Mouse (Mus musculus): Measurements from ENCODE around the gene Bdnf.

Gene Bdnf

DNA sequence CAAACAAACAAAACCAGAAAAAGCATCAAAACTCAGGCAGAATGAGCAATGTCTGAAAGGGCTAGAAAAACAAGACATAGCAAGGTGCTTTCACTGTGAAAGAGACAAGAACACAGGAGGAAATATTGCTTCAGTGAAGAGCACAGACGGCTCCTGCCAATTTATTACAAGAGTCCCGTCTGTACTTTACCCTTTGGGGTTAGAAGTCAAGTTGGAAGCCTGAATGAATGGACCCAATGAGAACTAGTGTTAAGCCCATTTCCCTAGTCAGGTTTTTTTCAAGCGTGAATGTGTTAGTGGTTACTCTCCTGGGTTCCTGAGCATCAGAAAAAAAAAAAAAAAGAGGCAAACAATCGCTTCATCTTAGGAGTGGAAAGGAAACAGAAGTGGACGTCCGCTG lies 51.3 kb downstream of the Bdnf start:
- TF ChIP-seq CTCF (conservative IDR thresholded peaks at IDR 0.05; ENCODE audit: low read length) (no peak), POU5F1 (IDR thresholded peaks at IDR 0.05; ENCODE audit: borderline replicate concordance, low read length) (no peak), NANOG (IDR thresholded peaks at IDR 0.05; ENCODE audit: borderline replicate concordance, low read length) (no peak)
- no peaks in the 10 kb centered on the region; the same call in 1 of the 2 replicates for H3K4me1 ChIP-seq (replicated peaks; ENCODE audit: low read depth, low read length)
- H3K36me3 ChIP-seq (ENCODE audit: insufficient read depth, low read length): no peaks in the 10 kb centered on the region
- H3K4me3 ChIP-seq (replicated peaks; ENCODE audit: low read length): no peak overlapping the region
- no peaks in the 10 kb centered on the region for H3K9me3 ChIP-seq (ENCODE audit: low read length)
- H3K27me3 ChIP-seq (ENCODE audit: insufficient read depth, low read length): peaks cover 7% of the 10 kb centered on the region

GRCm38 (mm10) chr2:109729221-109729620 lies 54.7 kb downstream of the Bdnf start:
- no peaks in the 10 kb centered on the region for H3K36me3 ChIP-seq (ENCODE audit: insufficient read depth, low read length)
- no peaks in the 10 kb centered on the region for H3K27me3 ChIP-seq (ENCODE audit: insufficient read depth, low read length)
- H3K4me1 ChIP-seq (replicated peaks; ENCODE audit: low read depth, low read length): no peaks in the 10 kb centered on the region
- no peak overlapping the region for H3K4me3 ChIP-seq (replicated peaks; ENCODE audit: low read length)
- TF ChIP-seq POU5F1 (IDR thresholded peaks at IDR 0.05; ENCODE audit: borderline replicate concordance, low read length) (no peak), CTCF (conservative IDR thresholded peaks at IDR 0.05; ENCODE audit: low read length) (no peak), NANOG (IDR thresholded peaks at IDR 0.05; ENCODE audit: borderline replicate concordance, low read length) (no peak)
- H3K9me3 ChIP-seq (ENCODE audit: low read length): no peaks in the 10 kb centered on the region

DNA sequence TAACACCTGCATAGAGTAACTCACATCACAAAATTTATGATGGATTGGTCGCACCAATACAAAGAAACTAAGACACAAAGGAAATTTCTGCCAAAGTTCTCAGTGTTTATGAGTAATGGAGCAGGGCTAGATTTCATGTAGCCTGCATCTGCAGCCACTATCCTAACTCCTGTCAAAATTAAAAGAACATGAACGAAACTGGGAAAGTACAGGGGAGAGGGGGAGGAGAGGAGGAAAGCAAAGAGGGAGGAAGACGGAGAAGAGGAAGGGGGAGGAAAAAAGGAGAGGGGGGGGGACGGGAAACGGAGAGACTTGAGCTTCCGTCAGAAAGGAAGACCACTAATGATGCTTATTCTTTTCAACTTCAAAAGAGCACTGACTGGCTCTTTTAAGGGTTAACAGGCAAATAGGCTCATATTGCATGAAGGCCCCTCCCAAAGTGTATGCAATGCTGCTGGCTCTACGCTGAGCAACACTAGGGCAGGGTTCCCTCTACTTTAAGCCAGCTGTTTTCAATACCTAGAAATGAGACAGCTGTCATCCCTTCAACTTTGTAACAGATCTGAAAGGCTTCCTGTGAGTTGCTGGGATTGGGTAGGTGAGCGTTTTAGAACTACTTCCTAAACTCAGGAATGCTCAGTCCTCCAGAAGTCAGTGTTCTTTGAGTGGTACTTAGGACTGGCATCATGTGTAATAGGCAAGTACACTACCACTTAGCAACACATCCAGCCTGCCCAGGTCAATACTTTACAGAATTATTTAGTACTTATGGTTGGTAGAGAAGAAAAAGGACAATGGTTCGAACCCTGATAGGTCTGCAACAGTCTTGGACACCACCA lies 58.9 kb downstream of the Bdnf start:
- Histone ChIP-seq H3K27me3 (ENCODE audit: insufficient read depth, low read length) (no peaks in the 10 kb centered on the region), H3K9me3 (ENCODE audit: low read length) (no peaks in the 10 kb centered on the region), H3K4me1 (replicated peaks; ENCODE audit: low read depth, low read length) (no peaks in the 10 kb centered on the region), H3K36me3 (ENCODE audit: insufficient read depth, low read length) (no peaks in the 10 kb centered on the region), H3K4me3 (replicated peaks; ENCODE audit: low read length) (no peak overlapping the region)
- TF ChIP-seq NANOG (IDR thresholded peaks at IDR 0.05; ENCODE audit: borderline replicate concordance, low read length): no peak
- no peak for TF ChIP-seq POU5F1 (IDR thresholded peaks at IDR 0.05; ENCODE audit: borderline replicate concordance, low read length)
- TF ChIP-seq CTCF (conservative IDR thresholded peaks at IDR 0.05; ENCODE audit: low read length): no peak

GRCm38 (mm10) chr2:109734228-109734627 lies 59.7 kb downstream of the Bdnf start:
- H3K4me1 ChIP-seq (replicated peaks; ENCODE audit: low read depth, low read length): no peaks in the 10 kb centered on the region
- TF ChIP-seq CTCF (conservative IDR thresholded peaks at IDR 0.05; ENCODE audit: low read length) (no peak), NANOG (IDR thresholded peaks at IDR 0.05; ENCODE audit: borderline replicate concordance, low read length) (no peak), POU5F1 (IDR thresholded peaks at IDR 0.05; ENCODE audit: borderline replicate concordance, low read length) (no peak)

GRCm38 (mm10) chr2:109734666-109735065 lies 60.2 kb downstream of the Bdnf start:
- TF ChIP-seq NANOG (IDR thresholded peaks at IDR 0.05; ENCODE audit: borderline replicate concordance, low read length) (no peak), POU5F1 (IDR thresholded peaks at IDR 0.05; ENCODE audit: borderline replicate concordance, low read length) (no peak), CTCF (conservative IDR thresholded peaks at IDR 0.05; ENCODE audit: low read length) (no peak)
- H3K4me1 ChIP-seq (replicated peaks; ENCODE audit: low read depth, low read length): no peaks in the 10 kb centered on the region
- no peaks in the 10 kb centered on the region for H3K27me3 ChIP-seq (ENCODE audit: insufficient read depth, low read length)
- no peaks in the 10 kb centered on the region for H3K36me3 ChIP-seq (ENCODE audit: insufficient read depth, low read length)
- no peaks in the 10 kb centered on the region for H3K9me3 ChIP-seq (ENCODE audit: low read length)
- H3K4me3 ChIP-seq (replicated peaks; ENCODE audit: low read length): no peak overlapping the region

More at GRCm38 (mm10) chr2:109734228-109734627, 59.7 kb downstream of the Bdnf start:
- Histone ChIP-seq H3K27me3 (ENCODE audit: insufficient read depth, low read length) (no peaks in the 10 kb centered on the region), H3K9me3 (ENCODE audit: low read length) (no peaks in the 10 kb centered on the region), H3K36me3 (ENCODE audit: insufficient read depth, low read length) (no peaks in the 10 kb centered on the region), H3K4me3 (replicated peaks; ENCODE audit: low read length) (no peak overlapping the region)

- H3K4me1 ChIP-seq (replicated peaks; ENCODE audit: low read depth, low read length): no peaks in the 10 kb centered on the region
- no peaks in the 10 kb centered on the region for H3K36me3 ChIP-seq (ENCODE audit: insufficient read depth, low read length)
- no peaks in the 10 kb centered on the region for H3K27me3 ChIP-seq (ENCODE audit: insufficient read depth, low read length)
- no peak overlapping the region for H3K4me3 ChIP-seq (replicated peaks; ENCODE audit: low read length)
- no peaks in the 10 kb centered on the region for H3K9me3 ChIP-seq (ENCODE audit: low read length)
- TF ChIP-seq POU5F1 (IDR thresholded peaks at IDR 0.05; ENCODE audit: borderline replicate concordance, low read length) (no peak), NANOG (IDR thresholded peaks at IDR 0.05; ENCODE audit: borderline replicate concordance, low read length) (no peak), CTCF (conservative IDR thresholded peaks at IDR 0.05; ENCODE audit: low read length) (no peak)
These were observed 60.8 kb downstream of the Bdnf start for GRCm38 (mm10) chr2:109735347-109735746.

DNA sequence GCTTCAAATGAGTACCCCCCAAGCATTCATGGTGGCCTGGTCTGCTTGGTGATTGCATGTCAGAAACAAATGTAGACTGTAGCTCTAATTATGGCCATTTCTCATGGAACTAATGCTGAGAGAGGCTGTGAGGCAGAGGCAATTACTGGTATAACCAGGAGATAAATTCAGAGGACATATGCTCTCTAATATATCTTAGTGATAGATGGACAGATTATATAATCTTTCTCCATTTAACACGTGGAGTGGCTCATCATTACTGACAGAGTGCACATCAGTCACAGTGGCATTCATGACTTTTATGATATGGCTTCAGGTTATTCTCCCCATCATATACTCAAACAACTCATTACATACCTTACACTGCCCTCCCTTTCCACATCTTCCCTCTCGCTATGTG lies 61.8 kb downstream of the Bdnf start:
- no peak overlapping the region for H3K4me3 ChIP-seq (replicated peaks; ENCODE audit: low read length)
- no peaks in the 10 kb centered on the region for H3K27me3 ChIP-seq (ENCODE audit: insufficient read depth, low read length)
- no peaks in the 10 kb centered on the region for H3K36me3 ChIP-seq (ENCODE audit: insufficient read depth, low read length)
- no peaks in the 10 kb centered on the region for H3K4me1 ChIP-seq (replicated peaks; ENCODE audit: low read depth, low read length)
- H3K9me3 ChIP-seq (ENCODE audit: low read length): no peaks in the 10 kb centered on the region
- no peak for TF ChIP-seq POU5F1 (IDR thresholded peaks at IDR 0.05; ENCODE audit: borderline replicate concordance, low read length)
- TF ChIP-seq CTCF (conservative IDR thresholded peaks at IDR 0.05; ENCODE audit: low read length): no peak
- no peak for TF ChIP-seq NANOG (IDR thresholded peaks at IDR 0.05; ENCODE audit: borderline replicate concordance, low read length)

DNA sequence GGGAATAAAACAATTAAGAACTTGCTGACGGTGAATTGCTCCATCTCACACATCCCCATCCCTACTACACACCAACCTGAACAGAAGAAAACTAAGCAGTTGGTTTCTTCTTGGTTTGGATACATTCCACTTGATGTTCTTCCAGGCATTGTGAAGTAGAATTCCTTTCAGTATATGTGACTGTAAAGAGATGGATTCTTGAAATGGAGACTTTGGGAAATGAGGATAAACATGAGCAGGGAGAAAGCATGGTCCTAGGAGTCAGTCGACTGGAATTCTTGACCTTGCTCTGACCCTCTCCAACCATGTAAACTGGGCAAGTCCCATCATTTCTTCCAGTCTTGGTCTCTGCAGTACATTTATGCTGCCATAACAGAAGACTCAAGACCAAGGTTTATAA lies 63.8 kb downstream of the Bdnf start:
- no peaks in the 10 kb centered on the region for H3K9me3 ChIP-seq (ENCODE audit: low read length)
- no peaks in the 10 kb centered on the region for H3K27me3 ChIP-seq (ENCODE audit: insufficient read depth, low read length)
- TF ChIP-seq CTCF (conservative IDR thresholded peaks at IDR 0.05; ENCODE audit: low read length) (no peak), NANOG (IDR thresholded peaks at IDR 0.05; ENCODE audit: borderline replicate concordance, low read length) (no peak), POU5F1 (IDR thresholded peaks at IDR 0.05; ENCODE audit: borderline replicate concordance, low read length) (no peak)
- H3K4me3 ChIP-seq (replicated peaks; ENCODE audit: low read length): no peak overlapping the region
- H3K36me3 ChIP-seq (ENCODE audit: insufficient read depth, low read length): no peaks in the 10 kb centered on the region
- no peaks in the 10 kb centered on the region for H3K4me1 ChIP-seq (replicated peaks; ENCODE audit: low read depth, low read length)
